Mouse (Mus musculus) T-helper 2 cell (primary cell): ENCODE results near the gene Mybpc2.

Source experiments
- in situ Hi-C: fragments of 300-600 bp; cut with MboI, MseI; formaldehyde crosslinking; loops from one replicate; pipeline ENCODE4 v1.15.1; 2025; ENCODE audit warnings: high pct_unique_total_duplicates

The Mybpc2 gene

DNA sequence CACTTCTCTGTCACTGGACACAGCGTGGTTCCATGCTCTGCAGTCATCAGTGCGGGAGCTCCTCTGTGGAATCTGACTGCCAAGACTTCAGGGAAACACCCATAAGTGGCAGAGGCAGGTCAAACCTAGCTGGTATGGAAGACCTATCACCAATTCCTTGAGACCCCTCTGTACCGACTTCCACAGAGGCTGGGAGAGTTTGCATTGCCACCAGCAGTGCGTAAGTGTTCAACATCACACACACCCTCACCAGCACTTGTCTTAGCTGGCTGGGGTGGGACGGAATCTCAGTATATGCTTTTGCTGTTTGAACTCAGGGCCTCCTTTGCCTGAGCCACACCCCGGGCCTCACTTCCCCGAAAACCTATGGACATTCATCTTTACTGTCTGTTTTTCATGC, 36.5 kb downstream of the Mybpc2 start:
- in situ Hi-C loops = no loop called here

- in situ Hi-C loops = no loop called here
Measured at GRCm38 (mm10) chr7:44486927-44487575, 37.4 kb downstream of the Mybpc2 start.

- in situ Hi-C loops = no loop called here
Measured at GRCm38 (mm10) chr7:44485572-44486195, 38.8 kb downstream of the Mybpc2 start.

- in situ Hi-C loops = no loop called here
Measured at GRCm38 (mm10) chr7:44484841-44485571, 39.5 kb downstream of the Mybpc2 start.

- in situ Hi-C loops = no loop called here
Measured at GRCm38 (mm10) chr7:44484109-44484508, 40.3 kb downstream of the Mybpc2 start.

DNA sequence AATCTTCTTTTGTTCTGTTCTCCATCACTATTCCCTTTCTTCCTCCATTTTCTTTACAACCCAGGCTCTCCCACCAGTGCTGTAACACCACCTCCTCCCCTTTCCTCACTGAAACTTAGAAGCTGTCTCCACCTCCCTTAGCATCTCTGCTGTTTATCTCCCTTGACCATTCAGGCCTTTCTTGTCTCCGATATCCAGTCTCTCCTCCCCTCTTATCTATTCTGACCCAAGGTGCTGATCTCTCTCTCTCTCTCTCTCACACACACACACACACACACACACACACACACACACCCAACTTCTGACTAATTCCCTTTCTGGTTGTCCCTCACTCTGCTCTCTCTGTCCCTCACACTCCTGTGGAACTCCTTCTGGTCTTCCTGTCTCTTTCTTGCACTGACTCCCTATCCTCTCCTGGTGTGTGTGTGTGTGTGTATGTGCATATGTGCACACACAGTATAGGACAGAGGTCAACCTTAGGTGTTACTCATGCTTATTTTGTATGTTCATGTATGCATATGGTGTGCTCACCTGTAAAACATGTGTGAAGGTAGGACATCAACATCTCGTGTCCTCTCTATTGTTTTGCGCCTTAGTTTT, 41.5 kb downstream of the Mybpc2 start:
- in situ Hi-C loops = no loop called here

DNA sequence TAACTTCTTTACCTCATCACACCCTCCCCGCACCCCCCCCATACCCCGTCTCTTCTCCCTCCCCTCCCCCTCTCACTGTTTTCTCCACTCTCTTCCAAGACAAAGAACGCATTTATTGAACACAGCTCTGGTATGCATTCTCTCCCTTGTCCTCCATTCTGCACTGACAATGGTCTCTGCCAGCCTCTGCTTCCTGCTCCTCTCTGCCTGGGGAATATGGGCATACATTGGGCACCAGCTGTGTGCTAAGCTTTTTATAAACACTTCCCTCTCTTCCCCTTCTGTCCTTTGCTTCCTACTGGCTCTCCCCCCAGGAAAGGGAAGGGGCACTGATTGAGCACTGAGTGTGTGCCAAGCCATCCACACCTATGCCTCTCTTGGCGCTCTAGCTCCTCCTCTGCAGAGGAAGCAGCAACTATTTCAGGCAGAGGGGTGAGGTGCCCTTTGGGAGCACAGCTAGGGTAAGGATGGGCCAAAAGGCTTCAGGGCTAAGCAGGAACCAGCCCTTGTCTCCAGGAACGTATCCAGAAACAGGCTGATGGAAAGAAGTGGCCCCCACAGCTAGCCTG, 49.3 kb downstream of the Mybpc2 start:
- in situ Hi-C loops = no loop called here

- in situ Hi-C loops = loop anchor here (25.0 kb wide), 1 partner anchor 687 kb away; the partner anchor contains the start of genes Klk10, Klk8 and Klk9
Measured at GRCm38 (mm10) chr7:44474419-44474818, 50.0 kb downstream of the Mybpc2 start.

DNA sequence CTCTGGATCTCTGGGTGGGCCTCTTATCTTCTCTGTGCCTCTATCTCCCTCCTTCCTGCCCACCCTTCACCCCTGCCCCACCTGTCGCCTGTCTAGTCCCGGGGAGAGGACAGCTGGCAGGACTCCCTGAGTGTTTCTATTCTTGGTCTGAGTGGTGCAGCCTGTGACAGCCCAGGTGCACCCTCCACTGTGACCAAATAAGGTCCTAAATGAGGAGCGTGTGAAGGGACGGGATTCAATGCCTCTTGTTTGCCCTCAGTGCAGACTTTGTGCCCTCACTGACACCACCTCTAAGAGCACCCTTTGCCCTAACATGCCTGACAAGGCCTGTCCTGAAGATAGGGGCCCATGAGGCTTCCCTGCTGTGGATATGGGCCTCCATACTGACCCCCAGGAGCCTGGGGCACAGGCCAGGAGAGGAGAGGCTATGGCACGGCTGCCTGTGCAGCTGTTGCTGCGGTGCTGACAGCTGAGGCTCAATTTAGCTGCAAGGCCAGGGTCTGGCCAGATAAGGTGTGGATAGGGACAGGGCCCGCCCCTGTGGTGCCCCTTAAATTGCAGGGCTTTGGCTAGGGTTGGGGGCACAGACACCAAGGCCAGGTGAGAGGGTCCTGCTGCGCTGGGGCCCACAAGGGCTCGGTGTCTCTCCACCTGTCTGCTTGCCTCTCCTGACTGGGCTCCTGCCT, 51.4 kb downstream of the Mybpc2 start:
- in situ Hi-C loops = loop anchor here (25.0 kb wide), 1 partner anchor 686 kb away; the partner anchor contains the start of genes Klk10, Klk8 and Klk9

- in situ Hi-C loops = loop anchor here (25.0 kb wide), 1 partner anchor 685 kb away; the partner anchor contains the start of genes Klk10, Klk8 and Klk9
Measured at GRCm38 (mm10) chr7:44472558-44472885, 51.9 kb downstream of the Mybpc2 start.

- in situ Hi-C loops = loop anchor here (25.0 kb wide), 1 partner anchor 685 kb away; the partner anchor contains the start of genes Klk10, Klk8 and Klk9
Measured at GRCm38 (mm10) chr7:44471880-44472557, 52.4 kb downstream of the Mybpc2 start.

DNA sequence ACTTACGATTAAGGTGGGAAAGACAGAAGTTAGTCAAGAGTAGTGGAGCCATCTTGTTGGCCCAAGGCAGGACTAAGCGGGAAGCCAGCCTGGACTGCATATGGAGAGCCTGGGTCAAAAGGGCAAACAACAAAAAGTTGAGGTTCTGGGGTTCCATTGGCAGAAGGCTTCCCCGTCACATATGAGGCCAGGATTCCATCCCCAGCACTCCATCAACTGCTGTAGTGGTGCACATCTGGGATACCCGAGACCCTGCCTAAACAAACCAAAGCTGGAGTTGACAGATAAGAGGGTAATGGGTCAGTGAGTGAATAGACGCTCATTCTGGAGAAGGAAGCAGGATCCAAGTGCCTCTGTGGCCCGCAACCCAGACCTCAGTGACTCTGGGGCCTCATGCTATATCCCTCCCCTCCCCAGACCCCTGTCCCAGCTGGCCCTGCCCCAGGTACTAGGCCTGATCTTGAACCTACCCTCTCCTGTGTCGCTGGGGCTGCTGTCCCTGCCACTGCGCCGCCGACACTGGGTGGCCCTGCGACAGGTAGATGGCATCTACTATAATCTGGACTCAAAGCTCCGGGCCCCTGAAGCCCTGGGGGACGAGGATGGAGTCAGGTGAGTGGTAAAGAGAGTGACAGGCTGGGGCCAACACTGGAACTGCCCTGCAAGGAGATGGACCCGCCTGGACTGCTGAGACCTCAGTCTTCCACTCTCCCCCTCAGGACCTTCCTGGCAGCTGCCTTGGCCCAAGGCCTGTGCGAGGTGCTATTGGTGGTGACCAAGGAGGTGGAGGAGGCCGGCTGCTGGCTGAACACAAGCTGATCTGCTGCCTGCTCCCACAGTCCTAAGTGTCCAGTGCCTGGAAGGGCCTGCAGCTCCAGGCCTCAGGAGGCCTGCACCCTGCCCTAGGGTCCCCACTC, 53.5 kb downstream of the Mybpc2 start:
- in situ Hi-C loops = loop anchor here (25.0 kb wide), 1 partner anchor 684 kb away; the partner anchor contains the start of genes Klk10, Klk8 and Klk9

DNA sequence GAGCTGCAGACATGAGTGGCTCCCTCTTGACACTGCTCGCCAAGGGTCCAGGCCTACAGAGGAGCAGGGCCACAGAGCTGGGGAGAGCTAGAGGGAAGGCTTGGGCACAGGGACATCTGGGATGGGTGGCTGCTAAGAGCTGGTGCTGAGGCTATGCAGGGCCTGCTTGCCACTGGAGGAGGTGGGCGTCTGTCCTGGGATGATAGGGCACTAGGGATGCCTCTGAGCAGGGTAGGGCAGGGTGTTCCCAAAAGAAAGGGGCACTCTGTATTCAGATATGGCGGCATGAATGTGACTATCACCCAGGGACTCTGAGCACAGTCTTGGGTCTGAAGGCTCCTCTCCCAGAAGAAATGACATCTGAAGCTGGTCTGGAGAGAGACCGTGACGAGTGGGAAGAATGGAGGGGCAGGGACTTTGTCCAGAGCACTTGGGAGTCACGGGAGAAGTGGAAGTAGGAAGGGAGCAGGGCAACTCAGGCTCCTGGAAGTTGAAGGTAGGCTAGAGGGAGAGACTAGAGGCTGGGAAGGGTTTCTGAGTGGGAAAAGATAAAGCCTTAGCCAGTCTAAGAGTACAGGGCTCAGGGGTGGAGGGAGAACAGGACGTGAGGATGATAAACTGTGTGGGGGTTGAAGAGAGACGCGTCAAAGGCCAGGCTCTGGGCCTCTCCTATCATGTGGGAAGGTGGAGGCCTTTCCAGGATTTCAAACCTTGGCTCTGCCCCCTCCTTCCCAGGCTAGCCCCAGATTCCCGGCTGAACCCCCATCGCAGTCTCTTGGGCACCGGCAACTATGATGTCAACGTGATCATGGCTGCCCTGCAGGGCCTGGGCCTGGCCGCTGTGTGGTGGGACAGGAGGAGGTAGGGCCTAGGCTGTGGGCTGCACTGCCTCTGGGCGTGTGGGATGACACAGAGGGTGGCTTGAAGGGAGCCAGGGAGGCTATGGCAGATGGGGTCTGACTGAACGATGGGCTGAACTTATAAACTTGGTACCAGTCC, 54.5 kb downstream of the Mybpc2 start:
- in situ Hi-C loops = loop anchor here (5.0 to 25.0 kb wide), 4 partner anchors 32 to 683 kb away; partner anchors contain the start of genes Gm15517, Klk10, Klk8 and Klk9

GRCm38 (mm10) chr7:44468644-44469285, 55.7 kb downstream of the Mybpc2 start:
- in situ Hi-C loops = loop anchor here (5.0 to 25.0 kb wide), 4 partner anchors 34 to 681 kb away; partner anchors contain the start of genes Gm15517, Klk10, Klk8 and Klk9

DNA sequence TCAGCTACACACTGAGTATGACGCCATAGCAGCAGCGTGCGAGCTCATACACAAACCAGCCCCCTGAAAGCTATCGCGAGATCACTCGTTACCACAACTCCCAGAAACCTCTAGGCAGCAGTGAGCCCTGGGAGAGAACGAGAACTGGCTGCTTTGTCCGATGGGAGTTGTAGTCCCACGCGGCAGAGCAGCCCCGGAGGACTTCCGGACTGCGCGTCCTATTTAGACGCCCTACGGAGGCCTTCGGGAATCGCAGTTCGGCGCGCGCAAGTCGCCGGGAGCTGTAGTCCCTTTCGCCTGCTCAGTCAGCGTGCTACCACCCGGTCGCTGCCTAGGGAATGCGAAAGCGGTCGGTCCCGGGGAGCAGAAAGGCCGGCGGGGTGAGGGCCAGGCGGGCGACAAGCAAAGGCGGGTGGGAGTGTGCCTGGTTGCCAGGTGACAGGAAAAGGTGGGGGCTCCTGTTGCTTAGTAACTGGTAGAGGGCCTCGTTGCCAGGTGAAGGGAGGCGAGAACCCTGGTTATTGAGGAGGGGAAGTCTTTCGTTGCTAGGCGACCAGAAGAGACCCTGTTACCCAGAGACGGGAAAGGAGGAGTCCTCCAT, 56.5 kb downstream of the Mybpc2 start, which contains the start of gene Josd2:
Josd2 (plus strand) TSS at position 170 of the 601 bp plus-strand sequence.
- in situ Hi-C loops = loop anchor here (5.0 to 25.0 kb wide), 4 partner anchors 34 to 681 kb away; partner anchors contain the start of genes Gm15517, Klk10, Klk8 and Klk9

GRCm38 (mm10) chr7:44466888-44467311, 57.6 kb downstream of the Mybpc2 start:
- in situ Hi-C loops = loop anchor here (5.0 to 25.0 kb wide), 4 partner anchors 35 to 680 kb away; partner anchors contain the start of genes Gm15517, Klk10, Klk8 and Klk9
